Mouse (Mus musculus): ENCODE measurements at regions not wholly inside any gene's neighbourhood (a gene's known extent, or its start where the extent isn't known, plus 50 kb on each side); places are given as distances from the start of the nearest gene placed in this dataset.

GRCm38 (mm10) chr6:143690131-143690530, 523.1 kb downstream of the Etnk1 start:
- peaks cover 0 to 22% of the 10 kb centered on the region in 2 experiments; a peak in 2 of 4 replicates for H3K4me1 ChIP-seq (ENCODE audit: control insufficient read depth in 1 of 2, insufficient read depth in 2 of 2)
- no peak for TF ChIP-seq JUN (IDR thresholded peaks at IDR 0.05; ENCODE audit: insufficient read depth, low read depth, low read length)
- TF ChIP-seq BHLHE40 (IDR thresholded peaks at IDR 0.05; ENCODE audit: low read depth, low read length), result no peak
- no peak for TF ChIP-seq RCOR1 (conservative IDR thresholded peaks at IDR 0.05; ENCODE audit: low read depth, low read length)
- no peak for TF ChIP-seq IRF4 (IDR thresholded peaks at IDR 0.05; ENCODE audit: low read depth, low read length)
- no peak overlapping the region for H3K9ac ChIP-seq (ENCODE audit: insufficient read depth, low read depth)
- DNase-seq (ENCODE audit: extremely low read depth), result peak; percentile 5
- no peaks in the 10 kb centered on the region for H3K9me3 ChIP-seq (replicated peaks; ENCODE audit: low read length)
- no peaks in the 10 kb centered on the region for H3K79me2 ChIP-seq (replicated peaks; ENCODE audit: control insufficient read depth, extremely low read depth, insufficient read depth, poor library complexity, severe bottlenecking)
- no peaks in the 10 kb centered on the region for H3K27me3 ChIP-seq (replicated peaks)
- dilution Hi-C loops (cut with MboI; ENCODE audit: extremely low pct_ligation_motif_present, extremely low pct_unique_long_range_greater_than_20kb, low sequenced_read_pairs), result no loop called here
- no peak overlapping the region for H3K4me3 ChIP-seq (replicated peaks in 1 of 3; ENCODE audit: low read depth in 2 of 3, low read length in 2 of 3, poor library complexity in 1 of 3)
- H3K36me3 ChIP-seq (replicated peaks in 1 of 2; ENCODE audit: control insufficient read depth in 1 of 2, insufficient read depth in 1 of 2, low read length in 1 of 2), result no peaks in the 10 kb centered on the region
- no peak overlapping the region for H3K27ac ChIP-seq (ENCODE audit: insufficient read depth, low read depth)
- in situ Hi-C loops (cut with MboI; ENCODE audit: low pct_ligation_motif_present, low pct_unique_long_range_greater_than_20kb, low sequenced_read_pairs), result no loop called here
- no peak overlapping the region for H3K4me2 ChIP-seq (ENCODE audit: insufficient read depth, low read depth, poor library complexity, severe bottlenecking)

GRCm38 (mm10) chr6:143690866-143691265, 523.8 kb downstream of the Etnk1 start:
- Histone ChIP-seq H3K4me1 (ENCODE audit: control insufficient read depth in 1 of 2, insufficient read depth in 2 of 2) (peaks cover 0 to 22% of the 10 kb centered on the region in 2 experiments; a peak in 2 of 4 replicates), H3K36me3 (replicated peaks in 1 of 2; ENCODE audit: control insufficient read depth in 1 of 2, insufficient read depth in 1 of 2, low read length in 1 of 2) (no peaks in the 10 kb centered on the region), H3K9ac (ENCODE audit: insufficient read depth, low read depth) (no peak overlapping the region), H3K27ac (ENCODE audit: insufficient read depth, low read depth) (no peak overlapping the region), H3K27me3 (replicated peaks) (no peaks in the 10 kb centered on the region), H3K79me2 (replicated peaks; ENCODE audit: control insufficient read depth, extremely low read depth, insufficient read depth, poor library complexity, severe bottlenecking) (no peaks in the 10 kb centered on the region), H3K9me3 (replicated peaks; ENCODE audit: low read length) (no peaks in the 10 kb centered on the region), H3K4me2 (ENCODE audit: insufficient read depth, low read depth, poor library complexity, severe bottlenecking) (no peak overlapping the region), H3K4me3 (replicated peaks in 1 of 3; ENCODE audit: low read depth in 2 of 3, low read length in 2 of 3, poor library complexity in 1 of 3) (no peak overlapping the region)
- dilution Hi-C loops (cut with MboI; ENCODE audit: extremely low pct_ligation_motif_present, extremely low pct_unique_long_range_greater_than_20kb, low sequenced_read_pairs), result no loop called here
- no peak for DNase-seq (ENCODE audit: extremely low read depth)
- in situ Hi-C loops (cut with MboI; ENCODE audit: low pct_ligation_motif_present, low pct_unique_long_range_greater_than_20kb, low sequenced_read_pairs), result no loop called here
- TF ChIP-seq SIN3A (IDR thresholded peaks at IDR 0.05; ENCODE audit: low read length) (no peak), CHD2 (IDR thresholded peaks at IDR 0.05; ENCODE audit: low read length) (no peak), JUN (IDR thresholded peaks at IDR 0.05; ENCODE audit: insufficient read depth, low read depth, low read length) (no peak), CHD1 (IDR thresholded peaks at IDR 0.05; ENCODE audit: low read depth, low read length) (no peak), KAT2A (IDR thresholded peaks at IDR 0.05; ENCODE audit: insufficient replicate concordance, low read length) (no peak), UBTF (IDR thresholded peaks at IDR 0.05; ENCODE audit: low read depth, low read length) (no peak), PAX5 (IDR thresholded peaks at IDR 0.05; ENCODE audit: low read length) (no peak), MAZ (IDR thresholded peaks at IDR 0.05; ENCODE audit: low read depth, low read length) (no peak), MEF2A (IDR thresholded peaks at IDR 0.05; ENCODE audit: borderline replicate concordance, low read depth, low read length) (no peak), ZNF384 (IDR thresholded peaks at IDR 0.05; ENCODE audit: low read depth, low read length) (no peak), ELF1 (IDR thresholded peaks at IDR 0.05; ENCODE audit: low read depth, low read length) (no peak), RCOR1 (conservative IDR thresholded peaks at IDR 0.05; ENCODE audit: low read depth, low read length) (no peak), USF1 (IDR thresholded peaks at IDR 0.05; ENCODE audit: low read depth, low read length) (no peak)

All from CH12.LX (cell line).